Mouse (Mus musculus): Measurements from ENCODE around the gene Mrps18a.

DNA sequence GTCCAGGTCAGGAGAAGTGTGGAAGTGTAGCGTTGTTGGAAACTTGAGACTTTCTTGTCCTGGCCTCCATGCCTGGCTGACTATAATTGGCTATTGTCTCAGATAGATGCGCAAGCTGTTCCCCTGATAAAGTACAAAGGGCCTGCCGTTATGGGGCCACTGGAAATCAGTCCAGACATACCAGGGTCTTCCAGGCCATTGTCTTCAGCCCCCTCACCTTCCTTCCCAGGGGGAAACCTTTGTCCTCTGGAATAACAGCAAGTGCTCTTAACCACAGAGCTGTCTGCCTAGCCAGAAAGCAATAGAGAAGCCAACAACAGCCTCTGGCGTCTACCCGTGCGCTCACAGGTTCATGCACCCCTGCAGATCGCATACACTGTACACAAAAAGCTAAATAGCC lies 30.4 kb upstream of the Mrps18a start:
- TF ChIP-seq CTCF (IDR thresholded peaks at IDR 0.05; ENCODE audit: borderline replicate concordance, insufficient read depth, low read length) (no peak), POLR2A (IDR thresholded peaks at IDR 0.05; ENCODE audit: low read depth, low read length) (no peak)

All from embryonic fibroblast, embryonic 13.5 days (primary cell).